Mouse (Mus musculus): ENCODE data around the gene Msh4.
"Not testable (repeated sequence)": the region's sequence is repeated elsewhere in the genome, so short reads cannot be mapped to it uniquely, and the experiment has no call there.

Gene Msh4

GRCm38 (mm10) chr3:153849368-153850015 is 56.4 kb downstream of the Msh4 start:
- no peak for DNase-seq (ENCODE audit: low read depth, low spot score)

- no peak for DNase-seq (ENCODE audit: low read depth, low spot score)
Observed at GRCm38 (mm10) chr3:153847207-153847733, 58.7 kb downstream of the Msh4 start.

GRCm38 (mm10) chr3:153846109-153846508 is 59.8 kb downstream of the Msh4 start:
- DNase-seq (ENCODE audit: low read depth, low spot score): no peak

- DNase-seq (ENCODE audit: low read depth, low spot score): no peak
Observed at GRCm38 (mm10) chr3:153845500-153845899, 60.4 kb downstream of the Msh4 start.

GRCm38 (mm10) chr3:153844757-153845156 is 61.2 kb downstream of the Msh4 start:
- DNase-seq (ENCODE audit: low read depth, low spot score): no peak

GRCm38 (mm10) chr3:153844030-153844429 is 61.9 kb downstream of the Msh4 start, which contains the start of gene Asb17:
Gene Asb17 (plus strand): TSS chr3:153844209.
- no peak for DNase-seq (ENCODE audit: low read depth, low spot score)

- DNase-seq (ENCODE audit: low read depth, low spot score): no peak
Observed at GRCm38 (mm10) chr3:153837593-153837992, 68.3 kb downstream of the Msh4 start.

GRCm38 (mm10) chr3:153836316-153836715 is 69.6 kb downstream of the Msh4 start:
- no peak for DNase-seq (ENCODE audit: low read depth, low spot score)

- DNase-seq (ENCODE audit: low read depth, low spot score): peak; percentile 40
Observed at GRCm38 (mm10) chr3:153835455-153836086, 70.4 kb downstream of the Msh4 start.

GRCm38 (mm10) chr3:153834071-153834470 is 71.9 kb downstream of the Msh4 start:
- DNase-seq (ENCODE audit: low read depth, low spot score): no peak

- no peak for DNase-seq (ENCODE audit: low read depth, low spot score)
Observed at GRCm38 (mm10) chr3:153832654-153832945, 73.3 kb downstream of the Msh4 start.

- DNase-seq (ENCODE audit: low read depth, low spot score): no peak
Observed at GRCm38 (mm10) chr3:153831873-153832653, 73.9 kb downstream of the Msh4 start.

GRCm38 (mm10) chr3:153831014-153831872 is 74.7 kb downstream of the Msh4 start:
- DNase-seq (ENCODE audit: low read depth, low spot score): no peak

- DNase-seq (ENCODE audit: low read depth, low spot score): not testable (repeated sequence)
Observed at GRCm38 (mm10) chr3:153829788-153830187, 76.2 kb downstream of the Msh4 start.

GRCm38 (mm10) chr3:153826616-153827015 is 79.3 kb downstream of the Msh4 start:
- DNase-seq (ENCODE audit: low read depth, low spot score): no peak

- no peak for DNase-seq (ENCODE audit: low read depth, low spot score)
Observed at GRCm38 (mm10) chr3:153825197-153825596, 80.7 kb downstream of the Msh4 start.

GRCm38 (mm10) chr3:153823671-153824515 is 82.0 kb downstream of the Msh4 start:
- DNase-seq (ENCODE audit: low read depth, low spot score): no peak

GRCm38 (mm10) chr3:153819438-153819837 is 86.5 kb downstream of the Msh4 start:
- DNase-seq (ENCODE audit: low read depth, low spot score): no peak

GRCm38 (mm10) chr3:153818723-153819122 is 87.2 kb downstream of the Msh4 start:
- no peak for DNase-seq (ENCODE audit: low read depth, low spot score)

GRCm38 (mm10) chr3:153817376-153817890 is 88.5 kb downstream of the Msh4 start:
- DNase-seq (ENCODE audit: low read depth, low spot score): no peak
